Mouse (Mus musculus) heart, adult 2 months (tissue): ENCODE measurements at regions not wholly inside any gene's neighbourhood (a gene's known extent, or its start where the extent isn't known, plus 50 kb on each side); places are given as distances from the start of the nearest gene placed in this dataset.

Experiments
- CTCF ChIP-seq: fragments of 200-600 bp; IDR thresholded peaks from 2 replicates; pipeline ENCODE4 v1.8.1; 2022; ENCODE audit warnings: antibody characterized with exemption, mild to moderate bottlenecking, moderate library complexity
- EP300 ChIP-seq: fragments of 200-500 bp; IDR thresholded peaks from 2 replicates; pipeline ENCODE4 v1.6.1; 2011; ENCODE audit warnings: low read depth, low read length, control low read depth; ENCODE audit not compliant: insufficient read depth
- POLR2A ChIP-seq: fragments of 200-500 bp; IDR thresholded peaks from 2 replicates; pipeline ENCODE4 v1.6.1; 2011; ENCODE audit warnings: mild to moderate bottlenecking, low read depth, low read length, control low read depth; ENCODE audit not compliant: insufficient read depth

- TF ChIP-seq POLR2A (no peak), EP300 (no peak), CTCF (no peak)
Measured at GRCm38 (mm10) chr6:148517536-148518245, 73.5 kb upstream of the Tmtc1 start.
